Mouse (Mus musculus) retina, adult 2 months (tissue): ENCODE measurements around the gene Uvssa.
"Not testable (repeated sequence)": the region's sequence is repeated elsewhere in the genome, so short reads cannot be mapped to it uniquely, and the experiment has no call there.

ENCODE experiments used
- DNase-seq: peaks from one replicate; pipeline ENCODE4 v3.0.0-alpha.2; 2012; ENCODE audit warnings: low read depth, low spot score

Uvssa gene

GRCm38 (mm10) chr5:33378302-33378854 is at the start of gene Uvssa:
Uvssa (plus strand) TSS chr5:33378549.
- DNase-seq, result peak; percentile 99

DNA sequence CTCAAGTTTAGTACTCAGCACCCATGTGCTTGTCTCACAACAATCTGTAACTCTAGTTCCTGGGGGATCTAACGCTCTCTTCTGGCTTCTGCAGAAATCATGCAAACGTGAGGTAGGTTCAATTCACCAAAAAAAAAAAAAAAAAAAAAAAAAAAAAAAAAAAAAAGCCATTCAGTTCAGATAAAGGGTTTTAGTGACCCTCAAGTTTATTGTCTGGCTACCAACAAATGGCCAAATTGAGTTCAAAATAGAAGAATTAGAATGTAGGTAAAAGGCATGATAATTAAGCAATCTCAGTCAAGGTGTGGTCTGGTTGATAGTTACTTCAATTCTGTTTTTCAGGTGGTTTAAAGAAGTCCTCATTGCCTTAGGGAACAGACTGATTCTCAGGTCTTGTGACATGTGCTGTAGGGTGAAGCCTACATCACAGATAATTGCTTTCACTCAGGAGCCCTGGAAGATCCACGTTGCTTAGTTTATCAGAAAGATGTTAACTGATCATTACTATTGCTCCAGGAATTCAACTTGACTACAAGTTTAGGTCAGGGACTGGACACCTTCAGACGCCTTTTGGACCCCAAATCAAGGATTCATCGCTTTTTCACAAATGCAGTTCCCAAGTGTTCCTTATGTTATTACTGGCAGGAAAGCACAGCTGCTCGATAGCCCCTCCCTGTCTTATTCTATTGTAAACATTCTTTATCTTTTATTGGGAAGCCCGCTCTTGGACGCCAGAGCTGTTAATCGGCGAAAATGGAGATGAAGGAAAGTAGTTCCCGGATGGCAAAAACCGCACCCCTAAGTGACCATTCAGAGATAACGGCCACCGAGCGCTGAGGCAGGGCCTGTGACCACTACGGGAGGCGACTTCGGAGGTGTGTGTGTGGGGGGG is 43.7 kb upstream of the Uvssa start:
- DNase-seq, result no peak

- DNase-seq, result peak; percentile 88
Observed at GRCm38 (mm10) chr5:33335273-33335976, 42.9 kb upstream of the Uvssa start, which contains the start of gene Maea. Maea (plus strand) TSS chr5:33335509.

GRCm38 (mm10) chr5:33335977-33336360 is 42.4 kb upstream of the Uvssa start:
- no peak for DNase-seq

GRCm38 (mm10) chr5:33337206-33337605 is 41.1 kb upstream of the Uvssa start:
- no peak for DNase-seq

- DNase-seq, result no peak
Observed at GRCm38 (mm10) chr5:33341165-33341564, 37.2 kb upstream of the Uvssa start.

GRCm38 (mm10) chr5:33342248-33342647 is 36.1 kb upstream of the Uvssa start:
- DNase-seq, result not testable (repeated sequence)

GRCm38 (mm10) chr5:33342821-33343220 is 35.5 kb upstream of the Uvssa start:
- DNase-seq, result no peak

GRCm38 (mm10) chr5:33343571-33343970 is 34.8 kb upstream of the Uvssa start:
- no peak for DNase-seq

- DNase-seq, result no peak
Observed at GRCm38 (mm10) chr5:33344070-33344469, 34.3 kb upstream of the Uvssa start.

DNA sequence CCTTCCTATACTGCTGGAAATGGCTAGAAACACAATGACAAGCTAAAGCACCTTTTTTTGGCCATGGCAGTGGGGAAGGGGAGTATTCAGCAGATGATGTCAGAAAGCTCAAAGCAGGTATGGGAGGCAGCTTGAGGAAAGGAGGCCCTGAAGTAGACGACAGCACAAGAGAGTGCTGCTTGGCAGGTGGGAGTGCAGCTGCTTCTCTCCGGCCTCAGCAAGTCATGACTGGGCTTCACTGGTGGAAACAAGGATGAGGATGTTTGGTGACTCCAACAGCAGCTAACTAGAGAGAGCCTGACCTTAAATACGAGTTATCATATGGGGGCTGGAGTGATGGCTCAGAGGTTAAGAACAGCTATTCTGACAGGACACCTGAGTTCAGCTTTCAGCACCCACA is 30.7 kb upstream of the Uvssa start:
- no peak for DNase-seq

DNA sequence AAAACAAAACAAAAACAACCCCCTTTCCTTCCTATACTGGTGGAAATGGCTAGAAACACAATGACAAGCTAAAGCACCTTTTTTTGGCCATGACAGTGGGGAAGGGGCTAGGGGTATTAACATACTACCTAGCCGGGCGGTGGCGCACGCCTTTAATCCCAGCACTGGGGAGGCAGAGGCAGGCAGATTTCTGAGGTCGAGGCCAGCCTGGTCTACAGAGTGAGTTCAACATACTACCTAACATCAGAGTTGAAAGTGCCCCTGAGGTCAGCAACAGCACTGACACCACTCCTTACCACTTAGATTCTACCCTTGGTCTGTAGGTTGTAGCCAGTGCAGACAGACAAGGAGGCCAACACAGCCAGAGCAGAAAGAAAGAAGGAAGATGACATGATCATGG is 29.1 kb upstream of the Uvssa start:
- no peak for DNase-seq

DNA sequence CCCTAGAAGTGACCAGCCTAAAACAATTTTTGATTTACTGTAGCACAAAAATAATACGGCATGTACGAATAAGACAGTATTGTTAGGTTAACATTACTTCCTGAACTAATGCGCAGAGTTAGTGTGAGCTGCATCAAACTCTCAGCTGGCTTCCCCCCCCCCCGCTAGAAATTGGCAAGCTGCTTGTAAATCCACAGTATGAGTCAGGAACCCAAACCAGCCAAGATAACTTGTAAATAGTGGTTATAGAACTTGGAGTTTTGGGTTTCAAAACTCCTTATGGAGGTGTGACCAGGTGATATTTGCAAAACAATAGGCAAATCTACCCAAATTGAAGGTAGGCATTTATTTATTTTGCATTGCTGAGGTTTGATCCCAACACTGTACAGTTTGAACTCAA is 28.6 kb upstream of the Uvssa start:
- DNase-seq, result no peak

DNA sequence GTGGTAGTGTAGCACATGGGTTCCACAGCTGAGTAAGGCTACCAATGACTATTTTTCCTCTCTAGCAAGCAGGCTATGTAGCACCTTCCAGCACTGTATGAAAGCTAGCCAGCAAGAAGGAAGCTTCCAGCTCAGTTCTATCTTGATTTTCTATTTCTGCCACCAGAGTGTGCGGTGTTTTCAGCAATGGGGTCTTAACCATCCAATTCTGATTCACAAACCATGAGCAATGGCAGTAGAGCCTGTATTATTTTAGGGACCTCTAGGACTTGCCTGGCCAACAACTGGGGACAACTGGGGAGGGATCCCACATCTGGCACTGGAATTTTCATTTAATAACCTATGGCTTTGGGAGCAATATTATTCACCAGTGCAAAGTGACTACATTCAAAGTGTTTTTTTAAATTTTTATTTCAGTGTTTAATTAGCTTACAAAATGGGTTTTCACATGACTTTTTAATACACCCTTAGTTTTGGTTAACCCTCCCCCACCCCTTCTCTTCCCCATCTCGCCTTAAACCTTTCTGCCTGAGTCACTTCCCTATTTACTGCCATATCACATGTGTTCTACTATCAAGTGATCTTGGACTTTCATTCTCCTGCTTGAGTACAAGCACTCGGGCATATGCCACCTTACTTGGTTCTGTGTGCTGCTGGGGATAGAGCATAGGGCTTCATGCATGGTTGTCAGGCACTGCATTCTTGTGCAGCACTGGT is 26.6 kb upstream of the Uvssa start:
- DNase-seq, result no peak

DNA sequence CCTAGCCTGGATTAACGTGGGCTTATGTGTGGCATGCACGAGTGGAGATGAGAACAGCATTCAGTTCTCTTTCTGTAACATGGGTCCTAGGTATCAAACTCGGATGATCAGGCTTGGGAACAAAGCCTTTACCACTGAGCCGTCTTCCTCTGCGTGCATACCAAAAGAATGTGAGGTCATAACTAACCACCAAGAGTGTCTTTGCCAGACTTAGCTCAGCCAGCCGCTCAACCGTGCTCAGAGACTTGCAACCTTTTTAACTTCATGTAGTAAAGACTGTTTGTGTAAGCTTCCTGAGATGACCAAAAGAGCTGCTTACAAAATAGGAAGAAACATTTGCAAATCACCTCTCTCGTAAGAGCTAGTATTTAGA is 26.1 kb upstream of the Uvssa start:
- no peak for DNase-seq

- DNase-seq, result no peak
Observed at GRCm38 (mm10) chr5:33353011-33353410, 25.3 kb upstream of the Uvssa start.

DNA sequence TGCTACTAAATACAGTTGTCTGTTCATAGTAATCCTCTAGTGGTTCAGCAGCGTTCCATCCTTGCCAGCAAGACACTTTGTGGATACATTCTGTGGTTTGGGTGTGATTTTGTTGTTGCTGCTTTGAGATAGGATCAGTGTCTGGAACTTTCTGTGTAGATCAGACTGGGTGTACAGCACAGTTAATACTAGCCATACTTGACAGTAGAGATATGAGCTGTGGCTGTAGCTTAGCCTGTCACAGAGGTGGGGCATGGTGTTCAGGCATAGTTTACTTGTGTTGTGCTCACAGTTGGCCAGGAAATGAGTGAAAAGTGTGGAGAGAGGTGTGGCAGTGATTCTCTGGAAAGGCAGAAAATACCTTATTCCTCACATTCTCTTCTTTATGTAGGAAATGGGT is 20.9 kb upstream of the Uvssa start:
- no peak for DNase-seq

- DNase-seq, result no peak
Observed at GRCm38 (mm10) chr5:33358467-33358866, 19.9 kb upstream of the Uvssa start.

GRCm38 (mm10) chr5:33363263-33363662 is 15.1 kb upstream of the Uvssa start:
- no peak for DNase-seq

DNA sequence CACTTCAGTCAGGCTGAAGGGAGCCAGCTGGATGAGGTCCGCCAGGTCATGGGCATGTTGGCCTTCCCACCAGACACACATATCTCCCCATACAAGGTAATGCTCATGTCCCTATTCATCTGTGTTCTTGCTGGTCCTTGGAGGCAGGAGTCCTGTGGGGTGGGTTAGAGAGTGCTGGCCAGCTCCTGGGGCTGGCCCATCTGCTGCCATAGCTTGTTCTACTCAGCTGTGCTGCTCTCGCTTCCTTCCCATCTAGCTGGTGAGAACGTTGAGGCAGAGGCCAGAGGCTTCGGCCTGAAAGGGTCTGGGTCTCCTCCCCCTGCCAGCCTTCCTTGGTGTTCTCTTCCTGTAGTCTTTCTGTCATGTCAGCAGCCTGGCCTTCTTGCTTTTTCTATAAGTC is 9.7 kb upstream of the Uvssa start:
- no peak for DNase-seq

DNA sequence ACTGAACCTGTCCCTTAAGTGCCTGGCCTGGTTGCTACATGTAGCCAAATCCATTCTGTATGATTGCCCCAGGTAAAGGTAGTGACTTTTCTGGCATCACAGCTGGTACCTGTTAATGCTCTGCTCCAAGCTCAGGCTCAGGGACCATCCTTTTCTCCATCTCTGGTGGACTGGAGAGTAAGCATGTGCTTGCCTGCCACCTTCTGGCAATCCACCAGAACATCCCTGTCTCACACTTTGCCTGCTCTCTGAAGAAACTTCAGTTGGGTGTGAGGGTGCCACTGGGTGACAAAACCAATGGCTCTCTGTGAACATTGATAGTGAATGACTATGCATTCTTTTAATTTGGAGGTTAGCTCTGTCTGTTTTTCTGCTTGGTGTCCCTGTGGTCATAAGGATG is 7.2 kb upstream of the Uvssa start:
- DNase-seq, result no peak

DNA sequence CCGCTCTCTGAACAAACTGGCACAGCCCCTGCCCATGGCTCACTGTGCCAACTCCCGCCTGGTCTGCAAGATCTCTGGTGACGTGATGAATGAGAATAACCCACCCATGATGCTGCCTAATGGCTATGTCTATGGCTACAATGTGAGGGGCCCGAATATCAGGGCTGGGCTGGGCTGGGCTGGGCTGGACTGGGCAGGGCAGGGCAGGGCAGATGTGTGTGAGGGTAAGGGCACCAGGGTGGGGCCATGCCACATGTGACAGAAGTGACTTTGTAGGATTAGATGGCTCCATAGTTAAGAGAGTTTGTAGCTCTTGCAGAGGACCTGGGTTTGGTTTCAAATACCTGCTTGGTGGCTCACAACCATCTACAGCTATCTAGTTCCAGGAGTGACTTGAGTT is 6.7 kb upstream of the Uvssa start:
- no peak for DNase-seq
